Mouse (Mus musculus): Measurements from ENCODE around the gene Aff3.
A peak's percentile ranks its signal among the peaks of the same experiment; 100 is the strongest.
"Not testable (repeated sequence)": the region's sequence is repeated elsewhere in the genome, so short reads cannot be mapped to it uniquely, and the experiment has no call there.

Aff3 gene

GRCm38 (mm10) chr1:38430311-38430710 is 234.4 kb downstream of the Aff3 start:
- DNase-seq, result not testable (repeated sequence)

- DNase-seq, result no peak
Measured at GRCm38 (mm10) chr1:38428708-38429683, 235.8 kb downstream of the Aff3 start.

GRCm38 (mm10) chr1:38422921-38423320 is 241.8 kb downstream of the Aff3 start:
- DNase-seq, result no peak

- no peak for DNase-seq
Measured at GRCm38 (mm10) chr1:38419331-38419730, 245.4 kb downstream of the Aff3 start.

- DNase-seq, result no peak
Measured at GRCm38 (mm10) chr1:38418181-38419032, 246.3 kb downstream of the Aff3 start.

- no peak for DNase-seq
Measured at GRCm38 (mm10) chr1:38417196-38417595, 247.6 kb downstream of the Aff3 start.

GRCm38 (mm10) chr1:38415511-38415910 is 249.2 kb downstream of the Aff3 start:
- no peak for DNase-seq

- DNase-seq, result no peak
Measured at GRCm38 (mm10) chr1:38411106-38411505, 253.6 kb downstream of the Aff3 start.

GRCm38 (mm10) chr1:38410457-38410856 is 254.3 kb downstream of the Aff3 start:
- no peak for DNase-seq

- no peak for DNase-seq
Measured at GRCm38 (mm10) chr1:38408241-38408640, 256.5 kb downstream of the Aff3 start.

- DNase-seq, result no peak
Measured at GRCm38 (mm10) chr1:38403781-38404180, 261.0 kb downstream of the Aff3 start.

GRCm38 (mm10) chr1:38401856-38402255 is 262.9 kb downstream of the Aff3 start:
- no peak for DNase-seq

- no peak for DNase-seq
Measured at GRCm38 (mm10) chr1:38399269-38399668, 265.5 kb downstream of the Aff3 start.

- DNase-seq, result no peak
Measured at GRCm38 (mm10) chr1:38398566-38398965, 266.2 kb downstream of the Aff3 start.

- DNase-seq, result no peak
Measured at GRCm38 (mm10) chr1:38395194-38395681, 269.5 kb downstream of the Aff3 start.

GRCm38 (mm10) chr1:38394493-38394892 is 270.3 kb downstream of the Aff3 start:
- no peak for DNase-seq

- no peak for DNase-seq
Measured at GRCm38 (mm10) chr1:38393516-38393915, 271.2 kb downstream of the Aff3 start.

GRCm38 (mm10) chr1:38392928-38393327 is 271.8 kb downstream of the Aff3 start:
- DNase-seq, result peak; percentile 7 to 45

GRCm38 (mm10) chr1:38390886-38391249 is 273.9 kb downstream of the Aff3 start:
- DNase-seq, result no peak

GRCm38 (mm10) chr1:38390235-38390885 is 274.4 kb downstream of the Aff3 start:
- DNase-seq, result no peak

GRCm38 (mm10) chr1:38389576-38389975 is 275.2 kb downstream of the Aff3 start:
- DNase-seq, result no peak

- no peak for DNase-seq
Measured at GRCm38 (mm10) chr1:38388466-38388865, 276.3 kb downstream of the Aff3 start.

GRCm38 (mm10) chr1:38387438-38387837 is 277.3 kb downstream of the Aff3 start:
- DNase-seq, result no peak
